Mouse (Mus musculus) liver (tissue): ENCODE measurements around the gene Ppib.

Experiments
- DNase-seq: peaks from one replicate; pipeline ENCODE4 v3.0.0-alpha.2; 2020; ENCODE audit warnings: mixed read lengths

The Ppib gene

DNA sequence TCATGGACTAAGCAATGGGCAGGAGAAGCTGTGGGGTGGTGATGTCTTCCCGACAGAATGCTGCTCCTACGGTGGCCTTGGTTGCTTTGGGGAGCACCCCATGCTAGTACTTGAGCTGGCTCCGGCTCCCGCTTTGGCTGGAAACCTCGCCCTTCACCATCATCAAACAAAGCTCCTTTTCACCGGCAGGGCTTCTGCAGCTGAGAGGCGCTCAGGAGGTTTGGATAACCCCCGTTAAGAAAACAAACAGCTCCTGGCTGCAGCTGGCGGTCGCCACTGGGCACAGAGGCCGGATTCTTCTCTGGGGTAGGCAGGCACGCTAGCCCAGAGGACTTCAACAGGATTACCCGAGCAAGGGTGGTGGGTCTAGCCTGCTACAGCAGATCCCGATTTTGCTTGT is 18.5 kb downstream of the Ppib start:
- DNase-seq: no peak

DNA sequence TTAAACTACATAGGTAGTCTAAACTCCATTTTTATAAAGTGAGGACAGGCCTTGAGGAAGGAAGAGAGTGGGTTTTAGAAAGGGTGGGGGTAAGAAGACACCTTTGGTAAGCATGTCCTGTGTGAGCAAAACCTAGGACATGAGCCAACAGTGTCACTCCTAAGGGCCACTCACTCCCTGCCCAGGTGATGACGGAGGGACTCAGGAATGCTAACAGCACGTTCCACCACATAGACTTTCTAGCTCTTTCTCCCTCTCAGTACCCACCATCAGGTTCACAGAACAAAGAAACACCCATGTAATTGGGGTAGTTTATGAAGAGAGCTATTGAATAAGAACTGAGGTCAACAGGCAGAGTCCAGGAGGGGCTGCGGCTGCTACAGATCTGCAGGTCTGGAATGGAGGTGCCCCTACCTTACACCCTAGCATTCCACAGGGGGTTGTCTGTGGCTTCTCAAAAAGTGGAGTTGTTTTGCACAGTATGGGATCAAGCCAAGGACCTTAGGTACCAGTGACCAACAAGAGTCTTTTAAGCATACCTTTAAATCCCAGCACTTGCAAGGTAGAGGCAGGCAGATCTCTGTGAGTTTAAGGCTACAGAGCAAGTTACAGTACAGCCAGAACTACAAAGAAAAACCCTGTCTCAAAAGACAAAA is 20.9 kb downstream of the Ppib start:
- DNase-seq: no peak

GRCm38 (mm10) chr9:66081999-66082398 is 22.0 kb downstream of the Ppib start:
- no peak for DNase-seq

DNA sequence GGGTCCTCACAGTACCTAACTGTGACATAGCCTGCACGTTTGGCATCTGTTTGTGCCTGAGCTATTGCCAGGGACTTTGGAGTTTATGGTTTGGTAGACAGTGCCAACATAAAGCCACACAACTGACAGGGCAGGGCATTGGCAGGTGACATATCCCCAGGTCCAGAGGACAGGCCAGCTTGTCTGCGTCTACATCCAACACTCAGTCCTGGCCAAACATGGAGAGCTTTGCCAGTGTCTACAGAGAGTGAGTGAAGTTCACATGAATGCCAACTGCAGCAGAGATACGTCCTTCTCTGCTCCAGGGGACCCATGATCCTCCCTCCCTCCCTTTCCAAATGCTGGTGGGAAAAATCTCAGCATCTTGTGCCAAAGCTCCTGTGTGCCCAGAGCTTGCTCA is 24.1 kb downstream of the Ppib start:
- DNase-seq: no peak

GRCm38 (mm10) chr9:66087062-66087461 is 27.0 kb downstream of the Ppib start:
- no peak for DNase-seq

DNA sequence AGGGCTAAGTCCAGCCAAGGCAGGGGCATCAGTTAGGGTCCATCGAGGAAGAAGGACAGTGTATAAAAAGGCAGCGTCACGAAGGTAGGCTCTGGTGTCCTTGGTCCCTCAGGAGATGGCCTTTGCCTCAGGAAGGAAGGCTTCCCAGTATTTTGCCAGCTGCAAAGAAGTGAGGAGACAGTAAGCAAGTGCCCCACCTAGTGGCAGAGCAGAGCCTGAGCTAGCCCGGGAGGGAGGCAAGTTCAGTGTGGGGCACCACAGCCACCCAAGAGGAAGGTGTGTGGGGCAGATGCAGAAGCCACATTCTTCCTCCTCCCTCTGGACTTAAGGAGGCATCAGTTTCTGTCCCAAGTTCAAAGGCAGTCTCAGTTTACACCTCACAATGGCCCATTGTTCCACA is 28.4 kb downstream of the Ppib start:
- DNase-seq: peak; percentile 79

DNA sequence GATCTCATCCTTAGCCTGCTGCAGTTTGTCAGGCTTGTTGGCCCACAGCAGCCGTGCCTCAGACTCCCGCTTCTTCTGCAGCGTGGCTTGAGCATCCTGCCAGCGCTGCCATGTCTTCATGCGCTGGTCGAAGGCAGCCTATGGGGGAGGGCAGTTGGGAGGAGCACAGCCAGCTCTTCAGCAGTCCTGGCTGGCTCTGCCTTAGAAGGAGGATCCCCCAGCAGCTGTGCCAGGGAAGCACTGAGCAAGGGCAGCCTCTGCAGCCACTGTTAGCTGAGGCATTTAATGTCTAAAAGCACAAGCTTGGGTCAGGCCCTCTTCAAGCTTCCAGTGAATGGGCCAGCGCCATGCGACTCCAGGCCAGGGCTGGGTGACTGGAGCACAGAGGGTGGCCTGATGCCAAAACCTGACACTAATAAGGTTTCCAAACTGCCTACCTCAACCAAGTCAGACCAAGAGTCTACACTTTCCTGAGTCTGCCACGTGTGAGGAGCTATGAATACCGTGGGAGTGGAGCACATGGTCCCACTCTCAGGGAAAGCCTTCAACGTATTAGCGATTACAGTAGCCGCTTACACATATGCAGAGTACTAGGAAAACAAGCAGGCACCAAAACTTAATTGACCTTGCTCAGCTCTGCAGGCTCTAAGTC is 30.7 kb downstream of the Ppib start:
- no peak for DNase-seq

DNA sequence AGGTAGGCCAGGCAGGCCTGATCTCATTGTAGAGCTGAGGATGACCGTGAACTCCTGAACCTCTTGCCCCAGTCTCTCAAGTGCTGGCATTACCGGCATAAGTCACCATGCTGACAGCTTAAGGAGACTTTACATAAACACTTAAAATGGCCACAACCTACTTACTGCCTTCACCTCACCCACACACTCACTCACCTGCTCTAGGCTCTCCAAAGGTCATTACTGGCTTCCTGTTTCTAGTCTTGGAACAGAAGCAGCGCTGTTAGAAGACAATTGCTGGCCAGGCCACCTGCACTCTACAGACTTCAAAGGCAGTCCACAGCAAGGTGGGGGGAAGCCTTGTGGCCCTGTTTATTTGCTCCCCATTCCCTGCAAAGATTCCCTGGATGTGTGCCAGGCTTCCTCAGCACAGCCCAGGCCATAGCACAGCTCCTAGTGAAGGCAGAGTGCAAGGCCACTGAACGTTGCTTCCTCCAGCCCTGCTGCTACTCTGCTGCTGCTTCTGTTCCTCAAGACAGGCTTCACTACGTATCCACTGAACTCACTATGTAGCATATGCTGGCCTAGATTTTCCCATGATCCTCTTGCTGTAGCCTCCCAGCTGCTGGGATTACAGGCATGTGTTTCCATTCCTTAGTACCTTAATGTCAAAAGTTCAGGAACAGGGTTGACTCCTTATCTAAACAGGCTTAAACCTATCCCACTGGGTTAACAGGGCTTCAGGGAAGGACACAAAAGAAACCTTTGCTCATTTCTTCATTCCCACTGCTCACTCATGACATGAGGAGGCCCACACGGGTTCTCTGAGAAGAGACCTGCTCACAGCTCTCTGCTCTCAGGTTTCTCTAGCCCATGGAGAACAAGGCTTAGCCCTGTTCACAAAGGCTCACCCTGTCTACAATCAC is 31.6 kb downstream of the Ppib start:
- DNase-seq: no peak

DNA sequence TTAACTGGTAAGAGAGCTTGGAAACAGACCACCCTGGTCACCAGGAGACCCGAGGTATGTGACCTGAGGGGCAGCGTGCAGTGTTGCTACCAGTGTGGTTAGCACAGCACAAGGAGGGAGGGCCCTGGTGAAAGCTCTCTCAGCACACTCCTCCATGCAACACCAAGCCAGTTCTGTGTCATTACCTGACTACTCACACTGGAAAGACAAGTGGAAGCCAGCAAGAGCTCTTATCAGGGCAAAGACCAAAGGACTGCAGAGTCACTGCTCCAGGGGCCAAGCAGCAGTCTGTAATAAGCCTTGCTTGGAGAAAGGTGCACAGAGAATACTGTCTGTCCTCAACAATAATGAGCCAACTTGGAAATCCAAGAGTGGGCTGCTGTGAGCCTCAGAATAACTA is 32.6 kb downstream of the Ppib start:
- DNase-seq: peak; percentile 15

DNA sequence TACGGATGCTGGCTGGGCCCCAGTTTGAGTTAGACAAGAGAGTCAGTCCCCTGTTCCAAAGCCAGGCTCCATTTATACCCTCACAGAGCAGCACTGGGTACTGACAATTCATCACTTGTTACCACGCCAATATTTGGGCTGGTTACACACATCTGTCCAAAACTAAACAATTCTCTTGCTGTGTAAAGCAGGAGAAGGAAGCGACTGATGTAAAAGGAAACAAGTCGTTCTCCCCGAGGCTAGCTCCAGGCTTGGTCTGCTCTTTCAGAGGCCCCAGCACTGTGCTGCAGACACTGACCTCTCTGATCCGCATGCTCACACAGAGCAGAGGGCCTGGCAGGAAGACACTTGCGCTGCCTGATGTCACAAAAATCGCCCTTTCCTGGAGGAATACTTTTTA is 41.6 kb downstream of the Ppib start:
- DNase-seq: no peak

GRCm38 (mm10) chr9:66102668-66103067 is 42.6 kb downstream of the Ppib start:
- no peak for DNase-seq

DNA sequence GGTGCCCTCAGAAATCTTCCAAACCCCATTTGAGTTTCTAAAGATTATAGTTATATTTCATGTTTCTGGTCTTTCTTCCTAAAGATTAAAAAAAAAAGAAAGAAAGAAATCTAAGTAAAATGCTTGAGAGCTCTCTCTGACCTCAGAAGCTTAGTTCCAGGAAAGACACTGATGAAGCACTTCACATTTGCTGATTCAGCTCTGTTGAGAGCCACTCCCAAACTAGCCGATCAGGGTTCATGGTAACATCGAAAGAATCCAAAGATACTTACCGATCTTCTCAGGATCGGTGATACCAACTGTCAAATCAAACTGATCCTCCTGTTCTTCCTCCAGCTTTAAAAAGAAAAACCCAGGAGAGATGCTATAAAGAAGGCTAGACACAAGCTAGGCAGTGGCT is 44.6 kb downstream of the Ppib start:
- peak; percentile 29 for DNase-seq

DNA sequence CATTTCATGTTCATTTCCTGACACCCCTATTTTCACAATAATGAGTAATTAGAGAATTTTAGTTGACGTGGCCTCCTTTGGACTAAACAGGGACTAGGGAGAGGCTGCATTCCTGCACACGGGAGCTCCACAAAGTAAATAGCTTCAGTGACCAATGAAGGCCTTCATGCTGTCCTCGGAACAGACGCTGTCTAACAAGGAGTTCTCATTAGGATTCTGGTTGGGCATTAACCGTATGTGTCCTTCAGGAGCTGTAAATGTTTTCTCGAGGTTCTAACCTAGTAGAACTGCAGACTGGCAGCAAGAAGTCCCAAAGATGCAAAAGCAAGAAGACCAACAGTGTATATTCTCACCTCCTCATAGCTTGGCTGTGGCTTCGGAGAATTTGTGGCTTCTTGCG is 45.1 kb downstream of the Ppib start:
- DNase-seq: no peak

- no peak for DNase-seq
Observed at GRCm38 (mm10) chr9:66109574-66109973, 49.6 kb downstream of the Ppib start.

DNA sequence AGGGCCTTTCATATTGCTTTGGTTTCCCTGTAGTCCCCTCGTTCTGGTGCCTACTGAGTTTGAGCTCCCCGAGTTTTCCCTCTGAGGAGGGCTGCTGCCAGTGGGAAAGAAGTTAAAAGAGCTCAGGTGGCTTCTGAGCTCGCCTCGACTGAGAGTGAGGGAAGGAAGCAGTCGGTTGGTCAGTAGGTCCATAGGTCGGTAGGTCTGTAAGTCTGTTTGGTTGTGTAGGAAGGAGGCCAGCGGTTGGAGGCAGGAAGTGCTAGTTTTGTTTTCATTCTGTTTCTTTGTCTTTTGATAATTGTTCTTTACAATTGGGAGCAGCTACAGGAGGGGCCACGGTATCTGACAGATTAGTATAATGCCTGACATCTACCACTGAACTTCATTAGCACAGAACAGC is 50.1 kb downstream of the Ppib start:
- DNase-seq: no peak

- no peak for DNase-seq
Observed at GRCm38 (mm10) chr9:66110611-66111379, 50.8 kb downstream of the Ppib start.

DNA sequence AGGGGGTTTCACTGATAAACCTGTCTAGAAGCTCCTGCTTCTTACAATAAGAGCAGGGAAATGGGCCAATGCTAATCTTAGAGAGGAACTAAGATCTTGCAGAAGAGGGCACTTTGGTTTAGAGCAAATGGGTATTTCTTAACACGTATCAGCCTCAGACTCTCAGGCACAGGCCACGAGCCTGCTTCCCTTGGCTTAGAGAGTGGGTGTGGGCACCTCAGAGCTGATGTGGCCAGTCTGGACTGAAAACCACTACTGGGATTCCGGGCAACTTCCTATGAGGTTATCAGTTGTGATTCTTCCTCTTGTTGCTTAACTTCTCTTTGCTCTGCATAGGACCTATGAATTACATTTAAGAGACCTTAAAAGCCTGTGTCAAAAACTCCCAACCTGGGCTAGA is 54.3 kb downstream of the Ppib start:
- DNase-seq: no peak
